ENCODE assay signal across 25 mouse cellular contexts in genomic region chr14:12167651-12168050, GRCm38 (mm10).
A peak's percentile ranks its signal among the peaks of the same experiment; 100 is the strongest.
DNase-seq lines count a peak whose midpoint lies in the region; ATAC-seq and TF ChIP-seq lines count a peak whose summit lies in the region.
"Had no signal": no experiment of that assay in that cellular context is flagged by ENCODE, and none has a peak within 500 bp of the region (broad histone marks: within the 10 kb centered on the region; RNA-seq: fewer than 3 reads in every experiment).

No protein-coding gene starts in this region.

- no peaks in the 10 kb centered on the region for H3K36me3 ChIP-seq in kidney, adult 2 months (ENCODE audit: control insufficient read depth, insufficient read depth, low read length)
- H3K36me3 ChIP-seq in kidney, embryonic 15.5 days = peaks cover 23% of the 10 kb centered on the region
- H3K36me3 ChIP-seq in midbrain, embryonic 11.5 days (ENCODE audit: control insufficient read depth, insufficient read depth, low read length) = no peaks in the 10 kb centered on the region
- H3K36me3 ChIP-seq in midbrain, embryonic 15.5 days (replicated peaks) = no peaks in the 10 kb centered on the region
- H3K36me3 ChIP-seq: forebrain, embryonic 10.5 days; G1E had no signal

- H3K9ac ChIP-seq in kidney, embryonic 15.5 days = no peak overlapping the region
- H3K9ac ChIP-seq in midbrain, embryonic 11.5 days (ENCODE audit: low read length) = no peak overlapping the region
- no peak overlapping the region for H3K9ac ChIP-seq in midbrain, embryonic 15.5 days
- H3K9ac ChIP-seq: forebrain, embryonic 13.5 days; hindbrain, embryonic 13.5 days had no signal

- intact Hi-C loops in heart, postnatal 25 days (cut with DNase I) = no loop called here

- no peak overlapping the region for H3K4me2 ChIP-seq in kidney, embryonic 15.5 days
- H3K4me2 ChIP-seq in midbrain, embryonic 11.5 days = no peak overlapping the region
- no peak overlapping the region for H3K4me2 ChIP-seq in midbrain, embryonic 15.5 days
- H3K4me2 ChIP-seq: forebrain, embryonic 13.5 days; heart, embryonic 11.5 days; hindbrain, embryonic 13.5 days had no signal

- peak; percentile 55; the same call in 1 of the 2 replicates for ATAC-seq in kidney, embryonic 15.5 days (replicated peaks; ENCODE audit: low FRiP score)
- no peak for ATAC-seq in midbrain, embryonic 11.5 days (ENCODE audit: low FRiP score)
- no peak for ATAC-seq in midbrain, embryonic 15.5 days (replicated peaks)
- ATAC-seq: forebrain, embryonic 13.5 days; forebrain, embryonic 16.5 days; Patski had no signal

- no peaks in the 10 kb centered on the region; the same call in 1 of the 2 replicates for H3K4me1 ChIP-seq in kidney, adult 2 months (ENCODE audit: control insufficient read depth, insufficient read depth, low read length)
- H3K4me1 ChIP-seq in kidney, embryonic 15.5 days = peaks cover under 1% of the 10 kb centered on the region; the same call in 1 of the 2 replicates
- no peaks in the 10 kb centered on the region for H3K4me1 ChIP-seq in midbrain, embryonic 11.5 days (ENCODE audit: control insufficient read depth, insufficient read depth, low read length)
- H3K4me1 ChIP-seq in midbrain, embryonic 15.5 days = no peaks in the 10 kb centered on the region
- H3K4me1 ChIP-seq: hindbrain, embryonic 10.5 days had no signal

- H3K4me3 ChIP-seq in kidney, adult 2 months (ENCODE audit: insufficient read depth, low read depth, low read length) = no peak overlapping the region
- H3K4me3 ChIP-seq in kidney, embryonic 15.5 days (replicated peaks) = no peak overlapping the region
- H3K4me3 ChIP-seq in midbrain, embryonic 11.5 days (ENCODE audit: low read depth, low read length) = no peak overlapping the region
- H3K4me3 ChIP-seq in midbrain, embryonic 15.5 days = no peak overlapping the region
- H3K4me3 ChIP-seq: forebrain, embryonic 10.5 days; forebrain, embryonic 13.5 days; heart, adult 2 months; hindbrain, embryonic 10.5 days; hindbrain, embryonic 13.5 days had no signal

- H3K27me3 ChIP-seq in kidney, adult 2 months (replicated peaks; ENCODE audit: control insufficient read depth, insufficient read depth, low read length) = no peaks in the 10 kb centered on the region
- H3K27me3 ChIP-seq in kidney, embryonic 15.5 days = no peaks in the 10 kb centered on the region
- no peaks in the 10 kb centered on the region for H3K27me3 ChIP-seq in midbrain, embryonic 11.5 days (ENCODE audit: control insufficient read depth, insufficient read depth, low read length)
- no peaks in the 10 kb centered on the region for H3K27me3 ChIP-seq in midbrain, embryonic 15.5 days (replicated peaks)
- H3K27me3 ChIP-seq: CH12.LX; forebrain, embryonic 13.5 days; hindbrain, embryonic 13.5 days; Patski had no signal

- no peak for TF ChIP-seq POLR2A in kidney, adult 2 months (IDR thresholded peaks at IDR 0.05; ENCODE audit: low read depth, low read length)

- H3K9me3 ChIP-seq in kidney, embryonic 15.5 days (replicated peaks) = no peaks in the 10 kb centered on the region
- H3K9me3 ChIP-seq in midbrain, embryonic 11.5 days (ENCODE audit: control insufficient read depth, low read length) = no peaks in the 10 kb centered on the region
- H3K9me3 ChIP-seq in midbrain, embryonic 15.5 days = no peaks in the 10 kb centered on the region
- H3K9me3 ChIP-seq: forebrain, embryonic 10.5 days; forebrain, embryonic 13.5 days; hindbrain, embryonic 10.5 days; hindbrain, embryonic 13.5 days had no signal

- TF ChIP-seq CTCF in kidney, adult 2 months (conservative IDR thresholded peaks at IDR 0.05; ENCODE audit: insufficient read depth, insufficient read length, low read depth, low read length) = no peak

- WGBS in kidney, adult 2 months = 62% methylated on average over 8 of the region's 8 CpGs
- WGBS in kidney, embryonic 15.5 days = 82% methylated on average over 8 of the region's 8 CpGs
- 78% methylated on average over 8 of the region's 8 CpGs for WGBS in midbrain, embryonic 11.5 days
- WGBS in midbrain, embryonic 15.5 days = 74% methylated on average over 8 of the region's 8 CpGs

- H3K27ac ChIP-seq in kidney, adult 2 months (ENCODE audit: insufficient read depth, low read depth, low read length) = no peak overlapping the region
- H3K27ac ChIP-seq in kidney, embryonic 15.5 days = no peak overlapping the region
- H3K27ac ChIP-seq in midbrain, embryonic 11.5 days (ENCODE audit: low read depth, low read length) = no peak overlapping the region
- H3K27ac ChIP-seq in midbrain, embryonic 15.5 days = no peak overlapping the region
- H3K27ac ChIP-seq: forebrain, embryonic 10.5 days; forebrain, embryonic 13.5 days; heart, adult 2 months; hindbrain, embryonic 10.5 days; hindbrain, embryonic 13.5 days had no signal

- peak; percentile 34 for DNase-seq in kidney, adult 2 months
- no peak for DNase-seq in kidney, adult 18-20 months
- no peak for DNase-seq in kidney, postnatal 10 days
- peak; percentile 14 for DNase-seq in midbrain, embryonic 11.5 days (ENCODE audit: low spot score, missing footprints)
- no peak for DNase-seq in heart, postnatal 25 days (ENCODE audit: low spot score)
- DNase-seq: adrenal gland, postnatal 36 days; B cell, adult 2 months; cerebellum, adult 18-20 months; cerebellum, adult 9-10 months; cerebellum, postnatal 14 days; gastrocnemius, postnatal 10 days; gastrocnemius, postnatal 36 days; heart, postnatal 36 days had no signal

Comparison
In these comparisons a context has a peak if more than half of its experiments do, and no peak if none do; other contexts are left out.
1. DNase-seq: peak in kidney, adult 2 months (single experiment) and midbrain, embryonic 11.5 days (single experiment); none in kidney, adult 18-20 months (single experiment), kidney, postnatal 10 days (single experiment) and heart, postnatal 25 days (single experiment).